Mouse (Mus musculus): ENCODE results near the gene Fam81a. TPM values are rescaled to one million over a fixed set of nuclear protein-coding genes. Genes with fewer than 3 reads are reported as not detected.

The Fam81a gene
- polyA plus RNA-seq, 1 experiment from 2014 or later = 8.5 TPM

DNA sequence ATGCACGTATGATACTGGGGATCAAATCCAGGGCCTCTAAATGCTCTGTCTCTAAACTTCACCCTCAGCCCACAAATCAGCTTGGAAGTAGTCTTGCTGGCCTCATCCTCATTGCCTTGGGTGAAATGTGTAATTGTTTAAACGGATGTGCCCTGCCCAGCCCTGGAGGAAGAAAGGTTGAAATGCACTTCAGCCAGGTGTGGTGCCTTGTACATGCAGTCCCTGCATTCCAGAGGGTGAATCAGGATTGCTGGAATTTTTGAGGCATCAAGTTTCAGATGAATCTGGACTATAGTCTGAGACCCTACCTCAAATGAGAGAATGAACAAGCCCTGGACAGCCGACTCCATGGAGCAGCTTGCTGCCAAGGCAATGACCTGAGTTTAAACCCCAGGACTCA is 94.5 kb downstream of the Fam81a start:
- H3K36me3 ChIP-seq = no peaks in the 10 kb centered on the region
- H3K9me3 ChIP-seq (replicated peaks) = no peaks in the 10 kb centered on the region
- no peak overlapping the region for H3K27ac ChIP-seq (replicated peaks)
- 81% methylated on average over 3 of the region's 3 CpGs for WGBS
- H3K27me3 ChIP-seq (ENCODE audit: low read depth, poor library complexity, severe bottlenecking) = no peaks in the 10 kb centered on the region
- peaks cover 25% of the 10 kb centered on the region for H3K4me1 ChIP-seq
- no peak for DNase-seq (ENCODE audit: low spot score)
- H3K4me3 ChIP-seq = no peak overlapping the region

DNA sequence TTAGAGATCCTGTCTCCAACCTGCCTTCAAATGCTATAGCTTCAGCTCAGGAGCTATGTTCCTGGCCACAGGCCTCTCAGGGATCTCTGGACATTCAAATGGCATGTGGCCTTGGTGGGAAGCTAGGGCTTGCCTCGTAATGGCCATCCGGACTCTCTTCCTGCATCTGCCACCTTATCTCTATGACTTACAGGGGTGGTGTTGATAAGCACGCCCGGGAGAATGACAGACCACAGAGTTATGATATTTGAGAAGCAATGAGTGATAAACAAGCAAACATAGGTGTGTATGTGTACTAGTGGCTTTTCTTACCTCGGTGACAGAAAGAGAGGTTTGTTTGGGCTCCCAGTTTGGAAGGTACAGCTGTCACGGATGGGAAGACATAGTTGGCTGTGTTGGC is 96.1 kb downstream of the Fam81a start:
- no peak overlapping the region for H3K4me3 ChIP-seq
- WGBS = 88% methylated on average over 6 of the region's 6 CpGs

DNA sequence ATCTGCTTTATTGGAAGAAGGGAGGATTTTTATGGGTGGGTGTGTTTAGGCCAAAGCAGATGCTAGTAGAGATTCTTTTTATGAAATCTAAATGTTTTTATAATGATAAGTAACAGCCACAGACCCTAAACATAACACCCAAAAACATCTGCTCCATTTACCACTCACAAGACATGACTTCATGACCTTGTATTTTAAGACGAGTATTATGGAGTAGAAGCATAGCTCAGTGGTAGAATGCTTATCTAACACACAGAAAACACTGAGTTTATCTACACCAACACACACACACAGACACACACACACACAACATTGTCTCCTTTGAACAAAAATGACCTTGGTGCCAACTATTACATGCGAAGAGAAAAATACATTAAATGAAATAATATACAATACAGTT is 97.5 kb downstream of the Fam81a start:
- Histone ChIP-seq H3K36me3 (no peaks in the 10 kb centered on the region), H3K4me3 (no peak overlapping the region), H3K4me1 (peaks cover 18% of the 10 kb centered on the region), H3K9me3 (replicated peaks) (no peaks in the 10 kb centered on the region), H3K27ac (replicated peaks) (no peak overlapping the region), H3K27me3 (ENCODE audit: low read depth, poor library complexity, severe bottlenecking) (no peaks in the 10 kb centered on the region)
- 79% methylated on average over 2 of the region's 2 CpGs for WGBS
- DNase-seq (ENCODE audit: low spot score) = no peak

More for the DNA sequence above, 96.1 kb downstream of the Fam81a start:
- H3K9me3 ChIP-seq (replicated peaks) = no peaks in the 10 kb centered on the region
- no peak overlapping the region for H3K27ac ChIP-seq (replicated peaks)
- H3K4me1 ChIP-seq = peaks cover 25% of the 10 kb centered on the region
- DNase-seq (ENCODE audit: low spot score) = no peak
- no peaks in the 10 kb centered on the region for H3K36me3 ChIP-seq
- H3K27me3 ChIP-seq (ENCODE audit: low read depth, poor library complexity, severe bottlenecking) = no peaks in the 10 kb centered on the region

DNA sequence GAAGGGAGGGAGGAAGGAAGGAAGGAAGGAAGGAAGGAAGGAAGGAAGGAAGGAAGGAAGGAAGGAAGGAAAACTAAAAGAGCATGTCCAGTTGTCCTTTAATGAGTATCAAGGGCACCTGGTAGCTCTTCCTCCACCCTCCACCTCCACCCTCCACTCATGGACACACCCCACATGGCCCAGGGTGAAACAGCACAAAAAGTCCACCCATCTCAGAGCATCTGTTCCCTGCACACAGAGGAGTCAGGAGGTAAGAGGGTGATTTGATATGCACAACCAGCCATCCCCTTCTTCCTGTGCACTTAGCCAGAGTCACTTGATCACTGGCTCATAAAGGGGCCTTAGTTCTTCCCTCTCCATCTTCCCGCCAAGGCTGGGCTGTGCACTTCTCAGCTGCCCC is 99.4 kb downstream of the Fam81a start:
- Histone ChIP-seq H3K4me3 (no peak overlapping the region), H3K4me1 (no peaks in the 10 kb centered on the region), H3K36me3 (no peaks in the 10 kb centered on the region), H3K27ac (replicated peaks) (no peak overlapping the region), H3K27me3 (ENCODE audit: low read depth, poor library complexity, severe bottlenecking) (no peaks in the 10 kb centered on the region), H3K9me3 (replicated peaks) (no peaks in the 10 kb centered on the region)
- WGBS = 83% methylated on average over 1 of the region's 1 CpGs
- DNase-seq (ENCODE audit: low spot score) = no peak

DNA sequence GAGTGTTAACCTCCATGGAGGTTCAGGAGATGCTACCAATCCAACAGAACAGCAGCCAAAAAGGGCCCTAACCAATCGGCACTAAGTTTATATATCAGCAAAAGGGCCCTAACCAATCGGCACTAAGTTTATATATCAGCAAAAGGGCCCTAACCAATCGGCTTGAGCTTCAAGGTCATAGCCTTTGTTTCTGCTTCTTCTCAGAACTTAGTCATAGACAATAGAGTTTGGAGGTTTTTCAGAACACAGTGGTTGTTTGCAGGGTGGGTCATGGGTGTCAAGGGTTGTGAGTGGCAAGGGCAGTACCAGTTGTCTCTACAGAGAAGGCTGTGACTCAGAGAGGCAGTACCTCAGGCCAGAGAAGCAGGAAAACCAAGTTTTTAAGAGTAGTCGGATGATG is 100.2 kb downstream of the Fam81a start:
- H3K27me3 ChIP-seq (ENCODE audit: low read depth, poor library complexity, severe bottlenecking) = no peaks in the 10 kb centered on the region
- H3K36me3 ChIP-seq = no peaks in the 10 kb centered on the region
- WGBS = 93% methylated on average over 4 of the region's 4 CpGs
- H3K4me1 ChIP-seq = no peaks in the 10 kb centered on the region
- no peak overlapping the region for H3K27ac ChIP-seq (replicated peaks)
- no peaks in the 10 kb centered on the region for H3K9me3 ChIP-seq (replicated peaks)
- no peak overlapping the region for H3K4me3 ChIP-seq
- no peak for DNase-seq (ENCODE audit: low spot score)

DNA sequence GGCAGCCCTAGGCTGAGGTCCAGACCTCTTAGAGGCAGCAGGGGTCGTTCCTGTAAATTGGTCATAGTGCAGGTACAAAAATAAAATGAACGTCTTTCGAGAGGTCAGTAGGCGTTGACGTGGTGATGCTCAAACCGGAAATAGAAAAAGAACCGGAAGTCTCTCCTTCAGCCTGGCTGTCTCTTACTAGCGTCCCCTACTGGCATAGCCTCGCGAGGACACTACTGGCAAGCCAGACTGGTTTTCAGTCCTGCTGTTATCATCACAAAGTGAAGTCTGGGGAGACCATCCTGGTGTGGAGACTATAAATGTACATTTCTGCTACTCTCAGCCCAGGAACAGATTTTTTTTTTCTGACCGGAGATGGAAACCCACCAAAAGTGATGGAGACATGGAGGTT is 101.8 kb downstream of the Fam81a start:
- H3K4me3 ChIP-seq = no peak overlapping the region
- 86% methylated on average over 11 of the region's 11 CpGs for WGBS

DNA sequence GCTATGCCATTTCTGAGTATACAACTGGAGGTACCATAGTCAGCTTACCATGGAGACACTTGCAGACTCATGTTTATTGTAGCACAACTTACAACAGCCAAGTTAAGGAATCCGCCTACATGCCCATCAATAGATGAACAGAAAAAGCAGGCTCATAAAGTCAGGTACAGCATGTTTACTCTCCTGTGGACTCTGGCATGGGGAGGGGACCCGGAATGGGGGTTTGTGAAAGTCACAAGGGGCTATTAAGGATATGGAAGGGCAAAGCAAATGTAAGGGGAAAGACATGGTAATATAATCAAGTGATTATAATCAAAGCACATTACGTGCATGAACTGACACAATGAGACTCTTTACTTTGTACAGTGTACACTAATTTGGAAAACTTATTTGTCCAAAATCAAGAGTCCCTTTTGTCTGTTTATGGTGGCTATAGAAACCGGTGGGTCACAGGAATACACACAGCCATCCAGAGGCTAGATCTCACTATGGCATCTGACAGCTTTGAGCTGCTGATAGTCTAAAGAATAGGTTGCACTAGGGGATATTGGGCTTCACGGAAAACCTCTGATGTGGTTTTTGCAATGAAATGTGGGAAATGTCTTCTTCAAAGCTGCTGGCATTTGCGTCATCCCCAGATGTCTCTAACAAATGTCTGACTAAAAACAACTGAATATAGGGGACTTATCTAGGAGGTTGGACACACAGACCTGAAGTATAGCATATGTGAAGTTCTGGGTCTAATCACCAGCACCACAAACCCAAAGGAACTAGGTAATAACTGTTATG is 102.6 kb downstream of the Fam81a start:
- Histone ChIP-seq H3K27me3 (ENCODE audit: low read depth, poor library complexity, severe bottlenecking) (no peaks in the 10 kb centered on the region), H3K9me3 (replicated peaks) (no peaks in the 10 kb centered on the region), H3K27ac (replicated peaks) (no peak overlapping the region), H3K36me3 (no peaks in the 10 kb centered on the region), H3K4me3 (no peak overlapping the region), H3K4me1 (no peaks in the 10 kb centered on the region)
- 89% methylated on average over 6 of the region's 6 CpGs for WGBS
- DNase-seq (ENCODE audit: low spot score) = no peak

More for the DNA sequence above, 101.8 kb downstream of the Fam81a start:
- no peaks in the 10 kb centered on the region for H3K27me3 ChIP-seq (ENCODE audit: low read depth, poor library complexity, severe bottlenecking)
- no peak overlapping the region for H3K27ac ChIP-seq (replicated peaks)
- no peak for DNase-seq (ENCODE audit: low spot score)
- H3K36me3 ChIP-seq = no peaks in the 10 kb centered on the region
- no peaks in the 10 kb centered on the region for H3K9me3 ChIP-seq (replicated peaks)
- H3K4me1 ChIP-seq = no peaks in the 10 kb centered on the region

Other genes starting within 250 kb of the Fam81a start
- 102 and 106 TPM in 2 replicates for gene Bnip2, start 153.1 kb downstream of the Fam81a start, polyA plus RNA-seq (2016; fragmentation: Nextera tagmentation; extraction: Ambion mirVana)
- 200 TPM in 2 replicates for gene Gtf2a2, start 130.0 kb downstream of the Fam81a start, polyA plus RNA-seq (2016; fragmentation: Nextera tagmentation; extraction: Ambion mirVana)
- not detected in 2 replicates for gene Gcnt3, start 104.5 kb downstream of the Fam81a start, polyA plus RNA-seq (2016; fragmentation: Nextera tagmentation; extraction: Ambion mirVana)
- 12.1 and 12.6 TPM in 2 replicates for gene Myo1e, start 64.8 kb upstream of the Fam81a start, polyA plus RNA-seq (2016; fragmentation: Nextera tagmentation; extraction: Ambion mirVana)